Mouse (Mus musculus): ENCODE measurements around the gene Tbxa2r. TPM values are rescaled to one million over a fixed set of nuclear protein-coding genes. Genes with fewer than 3 reads are reported as not detected.

Tbxa2r gene
- total RNA-seq, 2 experiments from 2014 or later = 1.1 to 2.1 TPM

DNA sequence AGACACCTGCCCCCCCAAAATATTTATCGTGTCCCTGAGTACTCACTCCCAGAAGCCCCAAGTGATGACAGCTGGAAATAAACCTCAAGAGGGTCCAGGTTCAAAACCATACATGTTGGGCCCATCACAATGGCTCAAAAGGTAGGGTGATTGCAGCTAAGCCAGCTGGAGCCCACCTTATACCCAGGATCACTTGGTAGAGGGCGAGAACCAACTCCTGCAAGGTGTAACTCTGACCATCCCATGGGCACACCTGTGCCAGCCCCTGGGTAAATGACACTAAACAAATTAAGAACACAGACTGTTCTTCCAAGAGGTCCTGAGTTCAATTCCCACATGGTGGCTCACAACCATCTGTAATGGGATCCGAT is 50.6 kb downstream of the Tbxa2r start:
- intact Hi-C loops (cut with DNase I) = no loop called here
- DNase-seq (ENCODE audit: extremely low spot score in 1 of 2, low spot score in 2 of 2) = no peak

DNA sequence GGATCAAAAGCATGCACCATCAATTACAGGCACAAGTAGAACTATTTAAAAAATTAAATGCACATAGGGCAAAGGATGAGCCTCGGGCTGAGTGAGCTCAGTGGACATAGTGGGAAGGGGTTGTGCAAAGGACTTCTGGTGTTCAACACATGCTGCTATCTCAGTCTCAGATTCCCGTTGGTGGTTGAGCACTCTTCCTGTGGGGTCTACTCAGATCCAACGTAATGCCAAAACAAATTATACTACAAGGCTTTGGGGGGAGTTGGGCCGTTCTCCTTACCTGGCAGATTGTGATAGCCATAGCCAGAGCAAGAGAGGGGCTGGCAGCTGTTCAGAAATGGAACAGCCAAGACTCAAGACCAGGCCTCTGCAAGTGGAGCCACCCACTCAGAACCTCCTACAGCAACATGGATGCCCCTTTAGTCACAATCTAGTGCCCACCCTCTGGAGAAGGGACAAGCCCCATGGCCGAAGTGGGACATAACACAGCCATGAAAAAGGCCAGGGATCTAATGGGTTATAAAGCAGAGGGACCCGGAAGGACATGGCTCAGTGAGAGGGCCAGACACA is 51.4 kb downstream of the Tbxa2r start:
- intact Hi-C loops (cut with DNase I) = no loop called here
- DNase-seq (ENCODE audit: extremely low spot score in 1 of 2, low spot score in 2 of 2) = no peak

DNA sequence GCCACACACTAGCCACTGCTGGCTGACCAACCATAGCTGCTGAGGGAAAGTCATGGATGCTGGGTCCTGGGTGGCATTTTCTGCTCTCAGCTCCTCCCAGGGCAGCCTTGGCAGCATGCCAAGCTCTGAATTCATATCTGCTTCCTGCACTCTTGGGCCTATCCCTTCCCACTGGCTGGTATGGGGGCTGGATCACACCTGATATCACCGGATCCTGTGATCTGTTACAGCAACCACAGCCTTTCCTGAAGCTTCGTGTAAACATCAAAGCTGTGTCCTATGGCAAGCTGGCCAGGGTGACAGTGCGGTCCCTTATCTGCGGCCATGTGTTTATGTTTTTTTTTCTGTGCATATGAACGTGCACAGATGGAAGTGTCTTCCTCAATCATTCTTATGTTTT is 53.5 kb downstream of the Tbxa2r start:
- no peak for DNase-seq (ENCODE audit: extremely low spot score in 1 of 2, low spot score in 2 of 2)
- intact Hi-C loops (cut with DNase I) = no loop called here

DNA sequence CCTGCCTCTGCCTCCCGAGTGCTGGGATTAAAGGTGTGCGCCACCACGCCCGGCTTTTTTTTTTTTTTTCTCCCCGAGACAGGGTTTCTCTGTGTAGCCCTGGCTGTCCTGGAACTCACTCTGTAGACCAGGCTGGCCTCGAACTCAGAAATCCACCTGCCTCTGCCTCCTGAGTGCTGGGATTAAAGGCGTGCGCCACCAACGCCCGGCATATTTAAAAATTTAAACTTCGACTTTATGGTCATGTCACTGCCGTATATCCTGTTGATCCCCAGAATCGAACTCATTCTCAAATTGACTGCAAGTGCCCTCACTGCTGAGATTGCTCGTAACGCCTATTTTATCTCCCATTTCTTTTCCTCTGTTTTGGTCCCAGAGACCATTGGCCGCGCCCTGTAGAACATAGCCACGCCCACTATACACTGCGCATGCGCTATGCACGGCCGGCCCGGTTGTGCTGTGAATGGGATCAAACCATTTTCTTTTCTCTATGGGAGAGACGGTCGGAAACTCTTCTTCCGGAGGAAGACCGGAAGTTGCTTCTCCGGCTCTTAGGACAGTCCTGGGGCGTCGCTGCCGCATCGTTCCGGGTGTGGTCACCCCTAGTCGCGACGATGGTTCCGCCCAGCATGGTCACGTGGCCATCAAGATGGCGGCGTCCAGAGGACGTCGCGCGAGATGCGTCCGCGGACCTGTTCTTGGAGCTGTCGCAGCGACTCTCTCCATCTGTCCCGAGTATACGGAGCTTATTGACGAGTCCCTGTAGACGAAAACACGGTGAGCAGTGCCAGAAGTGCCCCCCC is 55.5 kb downstream of the Tbxa2r start, which contains the start of the genes Dohh and Gm48551:
Dohh (plus strand) TSS at position 627 of the 803 bp plus-strand sequence.
Gm48551 (plus strand) TSS at position 665 of the 803 bp plus-strand sequence.
- intact Hi-C loops (cut with DNase I) = no loop called here
- peak; percentile 98 for DNase-seq (ENCODE audit: extremely low spot score in 1 of 2, low spot score in 2 of 2)

DNA sequence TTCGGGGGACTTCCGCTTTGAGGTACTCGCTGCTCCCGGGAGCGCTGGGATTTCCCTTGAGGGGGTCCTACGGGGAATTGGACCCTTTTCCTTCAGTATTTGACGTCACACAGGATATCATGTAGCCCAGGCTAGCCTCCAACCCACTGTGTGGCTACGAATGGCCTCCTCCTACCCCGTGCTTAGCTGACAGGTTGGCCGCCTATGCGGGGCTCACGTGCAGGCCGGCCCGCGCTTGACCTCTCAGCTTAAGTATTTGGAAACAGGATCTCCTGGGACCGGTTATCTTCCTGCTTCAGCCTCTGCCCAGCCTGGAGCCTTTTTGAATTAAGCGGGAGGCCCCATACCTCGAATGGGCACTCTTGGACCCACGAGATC is 56.1 kb downstream of the Tbxa2r start:
- intact Hi-C loops (cut with DNase I) = no loop called here
- DNase-seq (ENCODE audit: extremely low spot score in 1 of 2, low spot score in 2 of 2) = no peak

Other genes with a start within 250 kb of the Tbxa2r start
- gene Creb3l3, start 229.9 kb upstream of the Tbxa2r start, total RNA-seq (2021) = under 1 TPM; 0.28 to 0.30 TPM
- gene Map2k2, start 222.8 kb upstream of the Tbxa2r start, total RNA-seq (2021) = 100 to 1,000 TPM; 127 to 130 TPM
- gene Zbtb7a, start 193.5 kb upstream of the Tbxa2r start, total RNA-seq (2021) = 10 to 100 TPM; 38.7 to 42.6 TPM
- 10 to 100 TPM; 24.3 to 25.8 TPM for gene Pias4, start 160.8 kb upstream of the Tbxa2r start, total RNA-seq (2021)
- 1,000 to 10,000 TPM; 1,077 to 1,083 TPM for gene Eef2, start 152.1 kb upstream of the Tbxa2r start, total RNA-seq (2021)
- 10 to 100 TPM; 64.1 to 72.7 TPM for gene Dapk3, start 145.7 kb upstream of the Tbxa2r start, total RNA-seq (2021)
- gene 4930442H23Rik, start 144.9 kb upstream of the Tbxa2r start, total RNA-seq (2021) = not detected
- not detected for gene Nmrk2, start 126.7 kb upstream of the Tbxa2r start, total RNA-seq (2021)
- 100 to 1,000 TPM; 209 to 222 TPM for gene Atcay, start 97.9 kb upstream of the Tbxa2r start, total RNA-seq (2021)
- gene Zfr2, start 95.6 kb upstream of the Tbxa2r start, total RNA-seq (2021) = 10 to 100 TPM; 62.2 to 63.5 TPM
- 100 to 1,000 TPM; 223 to 225 TPM for gene Matk, start 75.8 kb upstream of the Tbxa2r start, total RNA-seq (2021)
- gene Mrpl54, start 61.8 kb upstream of the Tbxa2r start, total RNA-seq (2021) = 10 to 100 TPM; 47.8 to 52.7 TPM
- 10 to 100 TPM; 23.7 to 32.6 TPM for gene Apba3, start 61.8 kb upstream of the Tbxa2r start, total RNA-seq (2021)
- gene Tjp3, start 37.1 kb upstream of the Tbxa2r start, total RNA-seq (2021) = under 1 TPM; 0.39 to 0.49 TPM
- 100 to 1,000 TPM; 336 to 340 TPM for gene Pip5k1c, start 35.8 kb upstream of the Tbxa2r start, total RNA-seq (2021)
- gene Cactin, start 7.6 kb upstream of the Tbxa2r start, total RNA-seq (2021) = 10 to 100 TPM; 26.4 to 26.7 TPM
- gene Gipc3, start 14.5 kb downstream of the Tbxa2r start, total RNA-seq (2021) = under 1 TPM; 0.39 to 0.49 TPM
- gene Hmg20b, start 21.7 kb downstream of the Tbxa2r start, total RNA-seq (2021) = 10 to 100 TPM; 18.3 to 20.3 TPM
- 10 to 100 TPM; 32.8 to 35.9 TPM for gene Mfsd12, start 28.8 kb downstream of the Tbxa2r start, total RNA-seq (2021)
- gene 4930404N11Rik, start 37.1 kb downstream of the Tbxa2r start, total RNA-seq (2021) = 1 to 10 TPM; 1.2 to 1.7 TPM
- 10 to 100 TPM; 85.7 to 94.7 TPM for gene Fzr1, start 49.8 kb downstream of the Tbxa2r start, total RNA-seq (2021)
- 10 to 100 TPM; 79.3 to 83.5 TPM for gene Dohh, start 55.7 kb downstream of the Tbxa2r start, total RNA-seq (2021)
- gene Gm48551, start 55.7 kb downstream of the Tbxa2r start, total RNA-seq (2021) = 1 to 10 TPM; 3.4 to 5.0 TPM
- gene Gm48552, start 60.3 kb downstream of the Tbxa2r start, total RNA-seq (2021) = 1 to 10 TPM; 2.5 to 3.5 TPM
- gene Smim24, start 64.3 kb downstream of the Tbxa2r start, total RNA-seq (2021) = 1 to 10 TPM; 2.0 to 2.2 TPM
- 10 to 100 TPM; 40.7 to 44.6 TPM for gene Nfic, start 126.9 kb downstream of the Tbxa2r start, total RNA-seq (2021)
- gene Celf5, start 154.0 kb downstream of the Tbxa2r start, total RNA-seq (2021) = 100 to 1,000 TPM; 287 to 297 TPM
- gene Ncln, start 167.7 kb downstream of the Tbxa2r start, total RNA-seq (2021) = 100 to 1,000 TPM in 1 of 2 experiments, 10 to 100 TPM in 1; 94.8 to 102 TPM
- under 1 TPM; 0.18 to 0.28 TPM for gene S1pr4, start 171.4 kb downstream of the Tbxa2r start, total RNA-seq (2021)
- gene Gna15, start 195.5 kb downstream of the Tbxa2r start, total RNA-seq (2021) = 1 to 10 TPM; 2.3 to 2.9 TPM
- 100 to 1,000 TPM; 111 to 118 TPM for gene Gna11, start 216.5 kb downstream of the Tbxa2r start, total RNA-seq (2021)
- 100 to 1,000 TPM; 542 to 558 TPM for gene Aes, start 230.8 kb downstream of the Tbxa2r start, total RNA-seq (2021)
- 10 to 100 TPM; 20.9 to 22.4 TPM for gene Tle2, start 245.8 kb downstream of the Tbxa2r start, total RNA-seq (2021)